Mouse (Mus musculus) megakaryocyte, embryonic 14.5 days (primary cell): ENCODE measurements around the gene Gjd3.

ENCODE experiments used
- FLI1 ChIP-seq: IDR thresholded peaks from 2 replicates; pipeline ENCODE4 v1.6.1; 2012; ENCODE audit warnings: low read length, inconsistent platforms, mixed read lengths
- GATA1 ChIP-seq: IDR thresholded peaks from 3 replicates; pipeline ENCODE4 v1.6.1; 2012; ENCODE audit warnings: mixed read lengths, low read length, inconsistent platforms, borderline replicate concordance

DNA sequence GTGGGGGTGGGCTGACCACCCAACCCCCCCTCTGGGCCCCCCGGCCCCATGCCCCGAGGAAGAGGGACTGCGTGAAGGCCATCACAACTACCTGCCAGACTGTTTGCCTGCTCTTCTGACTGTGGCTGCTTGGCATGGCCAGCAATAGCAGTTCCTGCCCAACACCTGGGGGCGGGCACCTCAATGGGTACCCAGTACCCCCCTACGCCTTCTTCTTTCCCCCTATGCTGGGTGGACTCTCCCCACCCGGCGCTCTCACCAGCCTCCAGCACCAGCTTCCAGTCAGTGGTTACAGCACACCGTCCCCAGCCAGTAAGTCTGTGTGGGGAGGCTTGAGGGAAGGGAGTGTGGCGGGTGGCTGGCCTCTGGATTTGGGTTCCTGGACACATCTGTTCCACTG lies 32.3 kb downstream of the Gjd3 start:
- TF ChIP-seq GATA1, result no peak
- no peak for TF ChIP-seq FLI1
